Mouse (Mus musculus) CH12.LX (cell line): ENCODE results near the gene Cul5. TPM values are rescaled to one million over a fixed set of nuclear protein-coding genes. Genes with fewer than 3 reads are reported as not detected.

Experiments
- DNase-seq: peaks from one replicate; pipeline ENCODE4 v3.0.0-alpha.2; 2013; ENCODE audit errors: extremely low read depth
- H3K27ac ChIP-seq: 2 replicates; pipeline ENCODE4 v1.5.1; 2012; ENCODE audit warnings: low read depth, mild to moderate bottlenecking, control low read depth, moderate library complexity; ENCODE audit not compliant: insufficient read depth
- H3K27me3 ChIP-seq: replicated peaks from 2 replicates; pipeline ENCODE3; 2012; ENCODE audit warnings: inconsistent platforms
- H3K36me3 ChIP-seq, 2 experiments: replicated peaks in 1 of 2; 2 replicates each; pipeline versions ENCODE3 to v1.6.1; 2012; ENCODE audit warnings: inconsistent platforms in 1 of 2, low read length in 1 of 2, mild to moderate bottlenecking in 1 of 2, mixed read lengths in 1 of 2, moderate library complexity in 1 of 2; ENCODE audit not compliant: control insufficient read depth in 1 of 2, insufficient read depth in 1 of 2
- H3K4me1 ChIP-seq, 2 experiments: 2 replicates each; pipeline ENCODE4 v1.6.1; 2012; ENCODE audit warnings: inconsistent platforms in 1 of 2, moderate library complexity in 1 of 2; ENCODE audit not compliant: insufficient read depth in 2 of 2, control insufficient read depth in 1 of 2
- H3K4me2 ChIP-seq: 2 replicates; pipeline ENCODE4 v1.6.1; 2012; ENCODE audit warnings: low read depth, mild to moderate bottlenecking, control low read depth; ENCODE audit not compliant: poor library complexity, insufficient read depth, severe bottlenecking
- H3K4me3 ChIP-seq, 3 experiments: fragments of 150-350 bp in 1 of 3; sonication (generic) in 1 of 3; replicated peaks in 1 of 3; 2 replicates each; pipeline versions ENCODE3 to v1.5.1; 2011 to 2012; ENCODE audit warnings: low read depth in 2 of 3, low read length in 2 of 3, mild to moderate bottlenecking in 2 of 3, moderate library complexity in 2 of 3, control low read depth in 1 of 3, improper control_type of control experiment in 1 of 3, inconsistent platforms in 1 of 3, mixed read lengths in 1 of 3; ENCODE audit not compliant: poor library complexity in 1 of 3
- H3K79me2 ChIP-seq: replicated peaks from 2 replicates; pipeline ENCODE4 v1.6.1; 2012; ENCODE audit warnings: mild to moderate bottlenecking, moderate library complexity; ENCODE audit not compliant: control insufficient read depth, poor library complexity, insufficient read depth, severe bottlenecking; ENCODE audit errors: extremely low read depth
- H3K9ac ChIP-seq: 2 replicates; pipeline ENCODE4 v1.6.1; 2012; ENCODE audit warnings: low read depth, mild to moderate bottlenecking, control low read depth, moderate library complexity; ENCODE audit not compliant: insufficient read depth
- H3K9me3 ChIP-seq: replicated peaks from 2 replicates; pipeline ENCODE3; 2012; ENCODE audit warnings: low read length, inconsistent platforms, mixed read lengths
- BHLHE40 ChIP-seq: IDR thresholded peaks from 2 replicates; pipeline ENCODE4 v1.6.1; 2011; ENCODE audit warnings: mild to moderate bottlenecking, low read depth, low read length, improper control_type of control experiment
- CHD1 ChIP-seq: IDR thresholded peaks from 2 replicates; pipeline ENCODE4 v1.6.1; 2012; ENCODE audit warnings: low read depth, low read length, improper control_type of control experiment, inconsistent platforms
- CTCF ChIP-seq, 2 experiments: IDR thresholded peaks in 1 of 2; conservative IDR thresholded peaks in 1 of 2; 2 replicates each; pipeline ENCODE4 v1.5.1; 2011 to 2012; ENCODE audit warnings: low read depth in 2 of 2, low read length in 2 of 2, improper control_type of control experiment in 1 of 2, inconsistent platforms in 1 of 2, mild to moderate bottlenecking in 1 of 2, moderate library complexity in 1 of 2
- E2F4 ChIP-seq: IDR thresholded peaks from 2 replicates; pipeline ENCODE4 v1.6.1; 2011; ENCODE audit warnings: low read depth, low read length, improper control_type of control experiment; ENCODE audit not compliant: insufficient replicate concordance
- ELF1 ChIP-seq: IDR thresholded peaks from 2 replicates; pipeline ENCODE4 v1.6.1; 2014; ENCODE audit warnings: low read depth, mild to moderate bottlenecking, inconsistent platforms, low read length, improper control_type of control experiment
- EP300 ChIP-seq: IDR thresholded peaks from 2 replicates; pipeline ENCODE4 v1.6.1; 2011; ENCODE audit warnings: low read length, improper control_type of control experiment
- GABPA ChIP-seq: IDR thresholded peaks from 2 replicates; pipeline ENCODE4 v1.6.1; 2012; ENCODE audit warnings: low read depth, low read length, improper control_type of control experiment, inconsistent platforms; ENCODE audit not compliant: insufficient replicate concordance
- KAT2A ChIP-seq: IDR thresholded peaks from 2 replicates; pipeline ENCODE4 v1.6.1; 2012; ENCODE audit warnings: low read length, improper control_type of control experiment, inconsistent platforms; ENCODE audit not compliant: insufficient replicate concordance
- MAFK ChIP-seq: IDR thresholded peaks from 2 replicates; pipeline ENCODE4 v1.6.1; 2011; ENCODE audit warnings: low read length, improper control_type of control experiment; ENCODE audit not compliant: insufficient replicate concordance
- MEF2A ChIP-seq: IDR thresholded peaks from 2 replicates; pipeline ENCODE4 v1.6.1; 2014; ENCODE audit warnings: low read depth, mild to moderate bottlenecking, inconsistent platforms, low read length, improper control_type of control experiment, borderline replicate concordance
- MXI1 ChIP-seq: IDR thresholded peaks from 2 replicates; pipeline ENCODE4 v1.6.1; 2011; ENCODE audit warnings: mild to moderate bottlenecking, low read depth, low read length, improper control_type of control experiment
- MYC ChIP-seq: IDR thresholded peaks from 2 replicates; pipeline ENCODE4 v1.6.1; 2011; ENCODE audit warnings: low read depth, mild to moderate bottlenecking, improper control_type of control experiment, low read length
- NELFE ChIP-seq: IDR thresholded peaks from 2 replicates; pipeline ENCODE4 v1.6.1; 2011; ENCODE audit warnings: low read depth, low read length, improper control_type of control experiment
- POLR2A ChIP-seq: IDR thresholded peaks from 2 replicates; pipeline ENCODE4 v1.6.1; 2011; ENCODE audit warnings: low read depth, mild to moderate bottlenecking, improper control_type of control experiment, low read length
- RAD21 ChIP-seq: IDR thresholded peaks from 2 replicates; pipeline ENCODE4 v1.6.1; 2011; ENCODE audit warnings: low read depth, mild to moderate bottlenecking, low read length, improper control_type of control experiment, moderate library complexity
- RCOR1 ChIP-seq: conservative IDR thresholded peaks from 2 replicates; pipeline ENCODE4 v1.6.1; 2012; ENCODE audit warnings: low read depth, mild to moderate bottlenecking, inconsistent platforms, low read length, improper control_type of control experiment
- SMC3 ChIP-seq: IDR thresholded peaks from 2 replicates; pipeline ENCODE4 v1.6.1; 2011; ENCODE audit warnings: low read depth, low read length, improper control_type of control experiment
- TCF12 ChIP-seq: IDR thresholded peaks from 2 replicates; pipeline ENCODE4 v1.6.1; 2014; ENCODE audit warnings: low read depth, mild to moderate bottlenecking, inconsistent platforms, low read length, improper control_type of control experiment
- USF1 ChIP-seq: IDR thresholded peaks from 2 replicates; pipeline ENCODE4 v1.6.1; 2014; ENCODE audit warnings: low read depth, mild to moderate bottlenecking, inconsistent platforms, low read length, improper control_type of control experiment
- USF2 ChIP-seq: conservative IDR thresholded peaks from 2 replicates; pipeline ENCODE4 v1.6.1; 2011; ENCODE audit warnings: low read depth, low read length, improper control_type of control experiment
- ZC3H11A ChIP-seq: IDR thresholded peaks from 2 replicates; pipeline ENCODE4 v1.6.1; 2012; ENCODE audit warnings: low read depth, mild to moderate bottlenecking, inconsistent platforms, low read length, improper control_type of control experiment
- dilution Hi-C: fragments of 300-500 bp; cut with MboI; formaldehyde crosslinking; loops from 2 replicates; pipeline ENCODE4 v1.14.3; 2020; ENCODE audit warnings: low sequenced_read_pairs; ENCODE audit not compliant: extremely low pct_unique_long_range_greater_than_20kb, extremely low pct_ligation_motif_present
- in situ Hi-C: fragments of 300-500 bp; cut with MboI; formaldehyde crosslinking; loops from 3 replicates; pipeline ENCODE4 v1.14.3; 2019; ENCODE audit warnings: low sequenced_read_pairs, low pct_ligation_motif_present, low pct_unique_long_range_greater_than_20kb, mixed read lengths
- polyA plus RNA-seq: library from polyadenylated mRNA; unstranded; fragments of >175 nt; gene quantifications from 2 replicates; pipeline ENCODE4 v1.2.1, GENCODE M21; 2012; ENCODE audit warnings: low read depth; ENCODE audit not compliant: insufficient read length
- total RNA-seq, 2 experiments: library from RNA; depleted of rRNA; stranded (reverse); fragments of 300-350 nt in 1 of 2; fragments of >200 nt in 1 of 2; gene quantifications; 2 replicates each; pipeline ENCODE4 v1.2.3; 2012 to 2014

The Cul5 gene
- total and polyA plus RNA-seq, 3 experiments, result 21.0 to 43.8 (median 37.3) TPM

GRCm38 (mm10) chr9:53581870-53582269 is 87.9 kb downstream of the Cul5 start:
- H3K9ac ChIP-seq, result no peak overlapping the region
- H3K79me2 ChIP-seq, result no peaks in the 10 kb centered on the region
- peaks cover 0 to 8% of the 10 kb centered on the region in 2 experiments; a peak in 1 of 4 replicates for H3K4me1 ChIP-seq
- in situ Hi-C loops (no loop called here), dilution Hi-C loops (no loop called here)
- no peak overlapping the region for H3K27ac ChIP-seq
- H3K27me3 ChIP-seq, result no peaks in the 10 kb centered on the region
- no peak overlapping the region for H3K4me2 ChIP-seq
- H3K9me3 ChIP-seq, result no peaks in the 10 kb centered on the region
- DNase-seq, result no peak
- no peak overlapping the region for H3K4me3 ChIP-seq
- TF ChIP-seq RAD21, result no peak
- TF ChIP-seq MAFK, result no peak
- TF ChIP-seq BHLHE40, result no peak
- TF ChIP-seq CTCF (conservative IDR thresholded peaks at IDR 0.05 in 1 of 2, IDR thresholded peaks at IDR 0.05 in 1 of 2; ENCODE audit: low read depth in 2 of 2, low read length in 2 of 2), result no peak
- no peak for TF ChIP-seq ZC3H11A
- TF ChIP-seq ELF1, result no peak
- no peak for TF ChIP-seq SMC3
- no peak for TF ChIP-seq CHD1
- no peak for TF ChIP-seq NELFE
- TF ChIP-seq USF2, result no peak
- TF ChIP-seq GABPA, result no peak
- no peak for TF ChIP-seq MXI1
- no peak for TF ChIP-seq RCOR1
- peaks cover 57 to 86% of the 10 kb centered on the region in 2 experiments for H3K36me3 ChIP-seq

- TF ChIP-seq SMC3 (no peak), BHLHE40 (no peak), KAT2A (no peak), MYC (no peak), TCF12 (no peak), MAFK (no peak), POLR2A (no peak), CHD1 (no peak), RAD21 (no peak), USF1 (no peak), EP300 (no peak), MEF2A (no peak), E2F4 (no peak)
- Histone ChIP-seq H3K4me3 (no peak overlapping the region), H3K4me2 (no peak overlapping the region), H3K36me3 (peaks cover 35 to 84% of the 10 kb centered on the region in 2 experiments), H3K9me3 (no peaks in the 10 kb centered on the region), H3K9ac (no peak overlapping the region), H3K4me1 (peaks cover 0 to 3% of the 10 kb centered on the region in 2 experiments; a peak in 1 of 4 replicates), H3K79me2 (no peaks in the 10 kb centered on the region), H3K27me3 (no peaks in the 10 kb centered on the region), H3K27ac (no peak overlapping the region)
- no peak for DNase-seq
- in situ Hi-C loops (no loop called here), dilution Hi-C loops (no loop called here)
Observed at GRCm38 (mm10) chr9:53575721-53576120, 94.1 kb downstream of the Cul5 start.
